Mouse (Mus musculus): ENCODE measurements at regions not wholly inside any gene's neighbourhood (a gene's known extent, or its start where the extent isn't known, plus 50 kb on each side); places are given as distances from the start of the nearest gene placed in this dataset.

DNA sequence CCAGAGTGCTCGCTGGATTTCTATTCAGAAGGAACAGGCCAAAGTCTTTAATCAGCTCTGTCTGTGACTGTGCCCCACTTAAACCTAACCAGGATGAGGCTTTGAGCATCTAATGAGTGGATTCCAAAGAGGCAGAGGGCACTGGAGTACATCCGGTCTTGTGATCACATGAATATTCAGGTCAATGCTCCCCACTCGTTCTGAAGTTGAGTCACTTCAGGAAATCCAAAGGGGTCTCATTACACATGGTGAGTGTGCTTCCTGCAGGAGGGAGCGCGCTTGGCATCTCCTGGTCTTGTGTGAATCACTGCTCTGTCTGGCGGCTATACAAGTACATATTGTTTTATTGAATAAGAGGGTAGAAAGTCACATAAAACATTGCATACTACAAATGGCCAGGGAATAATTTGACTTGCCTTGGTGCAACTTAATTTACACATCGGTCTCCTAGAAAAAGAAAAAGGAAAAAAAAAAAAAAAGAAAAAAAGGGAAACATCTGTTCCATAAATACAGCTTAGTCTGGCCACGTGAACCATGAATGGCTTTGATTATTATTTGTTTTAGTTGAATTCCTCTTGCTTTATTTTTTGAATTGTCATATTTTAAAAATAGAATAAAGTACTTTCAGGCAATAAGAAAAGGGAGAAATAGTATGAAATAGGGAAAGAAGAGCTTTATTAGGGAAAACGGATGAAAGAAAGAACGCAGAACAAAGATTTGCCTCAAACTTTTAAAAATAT lies 148.1 kb upstream of the Hmga2 start:
- ATAC-seq (replicated peaks; ENCODE audit: low FRiP score): no peak
- DNase-seq (ENCODE audit: low spot score): peak; percentile 37
- no peaks in the 10 kb centered on the region for H3K9me3 ChIP-seq (ENCODE audit: control insufficient read depth, low read length)
- WGBS: 68% methylated on average over 10 of the region's 10 CpGs
- no peaks in the 10 kb centered on the region for H3K27me3 ChIP-seq (ENCODE audit: control insufficient read depth, insufficient read depth, low read length)
- no peak overlapping the region for H3K4me2 ChIP-seq (ENCODE audit: low read depth, low read length, severe bottlenecking)
- H3K4me1 ChIP-seq (replicated peaks; ENCODE audit: control insufficient read depth, insufficient read depth, low read length): no peaks in the 10 kb centered on the region
- H3K4me3 ChIP-seq (ENCODE audit: low read depth, low read length): no peak overlapping the region
- H3K27ac ChIP-seq (ENCODE audit: low read depth, low read length): no peak overlapping the region
- H3K9ac ChIP-seq (ENCODE audit: low read length): no peak overlapping the region
- no peaks in the 10 kb centered on the region for H3K36me3 ChIP-seq (ENCODE audit: control insufficient read depth, insufficient read depth, low read length)

DNA sequence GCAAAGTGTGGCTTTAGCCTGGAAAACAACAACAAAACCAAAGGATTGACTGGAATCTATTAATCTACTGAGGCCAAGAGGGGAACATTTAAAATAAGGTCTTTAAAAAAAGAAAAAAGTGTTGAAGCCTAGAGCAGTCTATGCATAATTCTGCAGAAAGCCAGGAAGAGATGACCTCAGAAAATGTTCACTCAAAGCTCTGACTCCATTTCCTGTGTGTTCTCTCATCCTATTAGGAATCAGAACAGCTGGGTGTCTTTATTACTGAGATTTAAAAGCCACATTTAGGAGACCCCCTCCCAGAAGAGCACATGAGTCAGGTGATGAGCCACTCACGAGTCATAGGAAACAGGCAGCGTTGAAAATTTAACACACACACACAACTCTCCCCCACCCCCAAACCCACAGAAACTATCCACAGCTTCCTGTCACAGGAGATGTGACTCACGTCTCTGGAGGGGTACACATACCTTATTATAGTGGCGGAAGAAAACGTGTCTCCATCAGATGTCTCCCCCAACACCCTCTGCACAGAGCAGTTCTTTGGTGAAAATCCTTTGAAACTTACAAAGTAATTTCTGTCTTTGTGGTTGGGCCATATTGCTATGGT lies 140.2 kb upstream of the Hmga2 start:
- H3K27me3 ChIP-seq (ENCODE audit: control insufficient read depth, insufficient read depth, low read length): no peaks in the 10 kb centered on the region
- H3K9me3 ChIP-seq (ENCODE audit: control insufficient read depth, low read length): no peaks in the 10 kb centered on the region
- WGBS: 84% methylated on average over 5 of the region's 5 CpGs
- no peak overlapping the region for H3K27ac ChIP-seq (ENCODE audit: low read depth, low read length)
- no peak for ATAC-seq (replicated peaks; ENCODE audit: low FRiP score)
- no peak overlapping the region for H3K4me3 ChIP-seq (ENCODE audit: low read depth, low read length)
- no peak for DNase-seq (ENCODE audit: low spot score)
- no peaks in the 10 kb centered on the region for H3K4me1 ChIP-seq (replicated peaks; ENCODE audit: control insufficient read depth, insufficient read depth, low read length)
- H3K9ac ChIP-seq (ENCODE audit: low read length): no peak overlapping the region
- no peak overlapping the region for H3K4me2 ChIP-seq (ENCODE audit: low read depth, low read length, severe bottlenecking)
- no peaks in the 10 kb centered on the region for H3K36me3 ChIP-seq (ENCODE audit: control insufficient read depth, insufficient read depth, low read length)

DNA sequence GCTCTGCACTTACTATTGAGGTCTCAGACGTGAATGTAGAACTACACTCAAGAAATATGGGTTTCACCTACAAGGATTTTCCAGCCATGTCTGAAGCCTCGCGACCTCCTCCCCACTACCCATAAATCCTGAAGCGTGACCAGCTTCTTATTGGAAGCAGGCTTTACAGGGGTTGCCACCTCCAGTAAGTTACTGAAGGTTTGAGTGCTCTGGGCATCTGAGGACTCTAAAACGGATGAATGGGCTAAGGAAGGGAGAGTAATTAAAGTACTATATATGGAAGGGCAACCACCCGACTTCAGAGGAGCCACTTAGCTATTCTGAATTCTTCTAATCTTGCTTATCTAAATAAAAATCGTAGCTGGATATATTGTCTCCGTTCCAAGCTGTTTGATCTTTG lies 136.1 kb upstream of the Hmga2 start:
- Histone ChIP-seq H3K4me1 (replicated peaks; ENCODE audit: control insufficient read depth, insufficient read depth, low read length) (no peaks in the 10 kb centered on the region), H3K4me2 (ENCODE audit: low read depth, low read length, severe bottlenecking) (no peak overlapping the region), H3K9me3 (ENCODE audit: control insufficient read depth, low read length) (no peaks in the 10 kb centered on the region), H3K27me3 (ENCODE audit: control insufficient read depth, insufficient read depth, low read length) (no peaks in the 10 kb centered on the region), H3K36me3 (ENCODE audit: control insufficient read depth, insufficient read depth, low read length) (no peaks in the 10 kb centered on the region), H3K27ac (ENCODE audit: low read depth, low read length) (no peak overlapping the region), H3K4me3 (ENCODE audit: low read depth, low read length) (no peak overlapping the region), H3K9ac (ENCODE audit: low read length) (no peak overlapping the region)
- ATAC-seq (replicated peaks; ENCODE audit: low FRiP score) (no peak), DNase-seq (ENCODE audit: low spot score) (no peak)
- 80% methylated on average over 8 of the region's 8 CpGs for WGBS

DNA sequence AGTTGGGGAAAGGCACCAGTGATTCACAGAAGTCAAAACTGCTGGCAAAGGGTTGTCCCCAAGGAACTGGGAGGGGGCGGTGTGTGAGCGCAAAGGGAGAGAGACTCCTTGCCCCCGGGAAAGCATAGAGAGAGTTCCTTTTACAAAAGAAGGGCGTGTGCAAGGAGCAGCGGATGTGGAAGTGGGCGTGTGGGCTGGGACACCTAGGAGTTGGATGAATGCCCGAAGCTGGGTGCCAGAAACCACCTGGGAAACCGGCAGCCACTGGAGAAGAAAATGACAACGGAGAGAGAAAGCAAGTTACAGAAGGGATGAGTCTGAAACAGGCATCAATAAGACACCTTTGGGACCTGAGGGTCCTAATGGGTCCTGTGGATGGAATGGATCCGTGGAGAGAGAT lies 133.8 kb upstream of the Hmga2 start:
- DNase-seq (ENCODE audit: low spot score): no peak
- H3K4me1 ChIP-seq (replicated peaks; ENCODE audit: control insufficient read depth, insufficient read depth, low read length): no peaks in the 10 kb centered on the region
- H3K36me3 ChIP-seq (ENCODE audit: control insufficient read depth, insufficient read depth, low read length): no peaks in the 10 kb centered on the region

DNA sequence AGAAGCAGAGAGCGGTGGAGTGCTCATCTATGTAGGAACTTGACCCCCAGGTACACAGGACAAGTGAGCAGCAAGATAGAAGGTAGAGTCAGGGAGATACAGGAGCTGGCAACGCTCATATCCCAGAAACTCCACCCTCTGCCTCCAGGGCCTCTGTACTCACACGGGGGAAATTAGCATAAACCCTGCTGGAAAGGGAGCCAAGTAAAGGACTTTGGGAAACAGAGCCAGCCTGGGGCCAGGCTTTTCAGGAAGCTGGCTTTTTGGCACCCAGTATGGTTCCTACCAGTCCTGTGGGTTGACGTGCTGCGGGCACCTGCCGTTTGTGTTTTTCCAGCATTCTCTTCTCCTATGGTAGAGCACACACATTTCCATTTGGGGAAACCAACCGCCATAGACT lies 128.2 kb upstream of the Hmga2 start:
- no peak overlapping the region for H3K27ac ChIP-seq (ENCODE audit: low read depth, low read length)
- no peak overlapping the region for H3K4me2 ChIP-seq (ENCODE audit: low read depth, low read length, severe bottlenecking)
- no peaks in the 10 kb centered on the region for H3K27me3 ChIP-seq (ENCODE audit: control insufficient read depth, insufficient read depth, low read length)
- no peaks in the 10 kb centered on the region for H3K36me3 ChIP-seq (ENCODE audit: control insufficient read depth, insufficient read depth, low read length)
- no peaks in the 10 kb centered on the region for H3K9me3 ChIP-seq (ENCODE audit: control insufficient read depth, low read length)
- no peaks in the 10 kb centered on the region for H3K4me1 ChIP-seq (replicated peaks; ENCODE audit: control insufficient read depth, insufficient read depth, low read length)
- H3K9ac ChIP-seq (ENCODE audit: low read length): no peak overlapping the region
- 43% methylated on average over 7 of the region's 7 CpGs for WGBS
- ATAC-seq (replicated peaks; ENCODE audit: low FRiP score): no peak
- no peak overlapping the region for H3K4me3 ChIP-seq (ENCODE audit: low read depth, low read length)
- no peak for DNase-seq (ENCODE audit: low spot score)

More for the DNA sequence above, 133.8 kb upstream of the Hmga2 start:
- no peak for ATAC-seq (replicated peaks; ENCODE audit: low FRiP score)
- Histone ChIP-seq H3K27ac (ENCODE audit: low read depth, low read length) (no peak overlapping the region), H3K9ac (ENCODE audit: low read length) (no peak overlapping the region), H3K4me2 (ENCODE audit: low read depth, low read length, severe bottlenecking) (no peak overlapping the region), H3K9me3 (ENCODE audit: control insufficient read depth, low read length) (no peaks in the 10 kb centered on the region), H3K27me3 (ENCODE audit: control insufficient read depth, insufficient read depth, low read length) (no peaks in the 10 kb centered on the region), H3K4me3 (ENCODE audit: low read depth, low read length) (no peak overlapping the region)
- WGBS: 80% methylated on average over 10 of the region's 10 CpGs

DNA sequence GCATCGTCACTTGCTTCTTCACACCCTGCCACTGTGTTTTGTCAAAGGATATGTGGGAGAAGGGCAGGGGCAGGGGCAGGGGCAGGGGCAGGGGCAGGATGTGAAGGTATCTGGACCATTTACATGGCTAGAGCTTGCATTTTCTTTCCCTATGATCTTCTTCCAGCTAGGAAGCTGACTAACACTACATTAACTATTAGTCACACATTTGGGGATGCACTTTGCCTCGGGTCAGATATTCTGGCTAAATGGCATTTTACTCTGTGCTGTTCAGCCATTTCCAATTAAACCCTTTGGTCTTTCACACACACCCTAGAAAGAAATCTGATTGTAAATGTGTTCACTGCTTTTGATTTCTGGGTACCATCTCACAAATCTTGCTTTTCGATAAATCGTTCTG lies 126.9 kb upstream of the Hmga2 start:
- no peaks in the 10 kb centered on the region for H3K27me3 ChIP-seq (ENCODE audit: control insufficient read depth, insufficient read depth, low read length)
- H3K9ac ChIP-seq (ENCODE audit: low read length): no peak overlapping the region
- DNase-seq (ENCODE audit: low spot score) (no peak), ATAC-seq (replicated peaks; ENCODE audit: low FRiP score) (no peak)
- H3K4me1 ChIP-seq (replicated peaks; ENCODE audit: control insufficient read depth, insufficient read depth, low read length): no peaks in the 10 kb centered on the region
- no peaks in the 10 kb centered on the region for H3K9me3 ChIP-seq (ENCODE audit: control insufficient read depth, low read length)
- H3K36me3 ChIP-seq (ENCODE audit: control insufficient read depth, insufficient read depth, low read length): no peaks in the 10 kb centered on the region
- WGBS: 90% methylated on average over 4 of the region's 4 CpGs
- H3K4me3 ChIP-seq (ENCODE audit: low read depth, low read length): no peak overlapping the region
- H3K27ac ChIP-seq (ENCODE audit: low read depth, low read length): no peak overlapping the region
- H3K4me2 ChIP-seq (ENCODE audit: low read depth, low read length, severe bottlenecking): no peak overlapping the region

DNA sequence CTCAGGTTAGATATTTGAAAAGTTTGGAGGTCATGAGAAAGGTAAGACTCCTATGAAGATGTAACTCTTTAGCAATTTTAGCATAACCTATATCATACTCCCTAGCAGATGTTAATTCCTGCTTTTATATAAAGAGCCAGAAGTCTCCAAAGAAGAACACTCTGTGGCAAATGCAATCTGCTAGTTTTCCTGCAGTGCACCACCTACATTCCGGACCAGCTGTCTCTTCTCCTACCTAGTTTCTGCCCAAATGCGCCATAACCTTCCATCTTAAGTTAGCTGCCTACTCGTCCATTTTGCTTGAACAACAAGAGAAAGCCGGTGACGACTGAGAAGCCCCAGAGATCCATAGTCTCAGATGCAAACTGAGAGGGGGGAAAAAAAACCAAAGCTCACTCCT lies 124.5 kb upstream of the Hmga2 start:
- Histone ChIP-seq H3K36me3 (ENCODE audit: control insufficient read depth, insufficient read depth, low read length) (no peaks in the 10 kb centered on the region), H3K4me1 (replicated peaks; ENCODE audit: control insufficient read depth, insufficient read depth, low read length) (no peaks in the 10 kb centered on the region), H3K9me3 (ENCODE audit: control insufficient read depth, low read length) (no peaks in the 10 kb centered on the region), H3K4me2 (ENCODE audit: low read depth, low read length, severe bottlenecking) (no peak overlapping the region), H3K4me3 (ENCODE audit: low read depth, low read length) (no peak overlapping the region), H3K27ac (ENCODE audit: low read depth, low read length) (no peak overlapping the region), H3K27me3 (ENCODE audit: control insufficient read depth, insufficient read depth, low read length) (no peaks in the 10 kb centered on the region), H3K9ac (ENCODE audit: low read length) (no peak overlapping the region)
- DNase-seq (ENCODE audit: low spot score): no peak
- ATAC-seq (replicated peaks; ENCODE audit: low FRiP score): no peak
- 85% methylated on average over 5 of the region's 5 CpGs for WGBS

DNA sequence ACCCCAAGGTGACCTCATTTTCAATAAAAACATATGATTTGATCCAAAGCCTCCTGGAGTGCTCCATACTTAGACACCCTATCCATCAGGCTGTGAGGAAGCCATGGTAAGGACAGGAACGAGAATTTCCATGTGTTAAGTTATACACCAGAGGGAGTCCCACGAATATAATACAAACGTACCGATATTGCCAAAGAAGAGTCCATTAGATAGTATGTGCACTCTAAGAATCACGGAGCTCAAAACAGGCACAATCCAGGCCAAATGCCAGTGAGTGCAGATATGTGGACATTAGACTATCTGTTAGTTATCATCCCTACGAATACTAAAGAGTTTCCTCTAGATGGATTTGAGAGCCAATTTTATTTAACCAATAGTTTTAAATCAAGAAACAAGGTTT lies 123.3 kb upstream of the Hmga2 start:
- DNase-seq (ENCODE audit: low spot score) (no peak), ATAC-seq (replicated peaks; ENCODE audit: low FRiP score) (no peak)
- H3K9ac ChIP-seq (ENCODE audit: low read length): no peak overlapping the region
- H3K9me3 ChIP-seq (ENCODE audit: control insufficient read depth, low read length): no peaks in the 10 kb centered on the region
- H3K4me3 ChIP-seq (ENCODE audit: low read depth, low read length): no peak overlapping the region
- H3K4me2 ChIP-seq (ENCODE audit: low read depth, low read length, severe bottlenecking): no peak overlapping the region
- no peaks in the 10 kb centered on the region for H3K36me3 ChIP-seq (ENCODE audit: control insufficient read depth, insufficient read depth, low read length)
- H3K27me3 ChIP-seq (ENCODE audit: control insufficient read depth, insufficient read depth, low read length): no peaks in the 10 kb centered on the region
- 91% methylated on average over 6 of the region's 6 CpGs for WGBS
- H3K4me1 ChIP-seq (replicated peaks; ENCODE audit: control insufficient read depth, insufficient read depth, low read length): no peaks in the 10 kb centered on the region
- no peak overlapping the region for H3K27ac ChIP-seq (ENCODE audit: low read depth, low read length)

DNA sequence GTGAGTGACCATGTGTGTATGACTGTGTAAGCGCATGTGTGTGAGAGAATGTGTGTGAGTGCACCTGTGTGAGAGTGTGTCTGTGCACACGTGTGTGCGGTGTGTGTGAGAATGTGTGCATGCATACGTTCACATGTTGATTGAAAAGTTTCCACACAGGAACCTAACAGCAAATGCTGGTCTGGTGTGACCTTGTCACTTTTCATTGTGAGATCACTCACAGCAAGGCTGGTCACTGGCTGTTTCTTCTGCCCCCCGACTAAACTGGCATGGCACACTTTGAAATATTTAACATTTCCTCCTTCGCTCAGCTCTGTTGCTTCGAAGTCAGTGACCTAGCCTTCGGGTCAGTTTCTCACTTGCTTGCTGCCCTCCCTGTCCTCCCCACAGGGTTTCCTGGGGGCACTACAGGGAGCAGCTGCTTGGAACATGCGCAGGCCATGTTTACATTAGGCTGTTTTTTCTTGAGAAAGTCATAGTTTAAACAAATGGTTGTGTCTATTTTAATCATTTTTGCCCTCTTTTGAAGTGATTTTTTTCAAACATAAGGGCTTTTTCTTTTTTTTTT lies 121.1 kb upstream of the Hmga2 start:
- no peak overlapping the region for H3K27ac ChIP-seq (ENCODE audit: low read depth, low read length)
- no peak overlapping the region for H3K9ac ChIP-seq (ENCODE audit: low read length)
- 73% methylated on average over 9 of the region's 9 CpGs for WGBS
- H3K27me3 ChIP-seq (ENCODE audit: control insufficient read depth, insufficient read depth, low read length): no peaks in the 10 kb centered on the region
- H3K4me3 ChIP-seq (ENCODE audit: low read depth, low read length): no peak overlapping the region
- ATAC-seq (replicated peaks; ENCODE audit: low FRiP score) (no peak), DNase-seq (ENCODE audit: low spot score) (no peak)
- no peaks in the 10 kb centered on the region for H3K4me1 ChIP-seq (replicated peaks; ENCODE audit: control insufficient read depth, insufficient read depth, low read length)
- H3K9me3 ChIP-seq (ENCODE audit: control insufficient read depth, low read length): no peaks in the 10 kb centered on the region
- H3K4me2 ChIP-seq (ENCODE audit: low read depth, low read length, severe bottlenecking): no peak overlapping the region
- no peaks in the 10 kb centered on the region for H3K36me3 ChIP-seq (ENCODE audit: control insufficient read depth, insufficient read depth, low read length)

Measured in forebrain, embryonic 11.5 days (tissue).